Mouse (Mus musculus): ENCODE results near the gene Il17rd.

Gene Il17rd

GRCm38 (mm10) chr14:27048231-27048956 is 9.7 kb downstream of the Il17rd start:
- no peak for DNase-seq

- no peak for DNase-seq
These were observed 11.3 kb downstream of the Il17rd start for GRCm38 (mm10) chr14:27050043-27050442.

- DNase-seq, result no peak
These were observed 12.1 kb downstream of the Il17rd start for GRCm38 (mm10) chr14:27050560-27051510.

GRCm38 (mm10) chr14:27051511-27051895 is 12.8 kb downstream of the Il17rd start:
- DNase-seq, result no peak

GRCm38 (mm10) chr14:27058535-27059223 is 19.9 kb downstream of the Il17rd start:
- no peak for DNase-seq

GRCm38 (mm10) chr14:27059224-27059558 is 20.4 kb downstream of the Il17rd start:
- no peak for DNase-seq

GRCm38 (mm10) chr14:27063338-27063737 is 24.6 kb downstream of the Il17rd start:
- DNase-seq, result no peak

GRCm38 (mm10) chr14:27066171-27066929 is 27.6 kb downstream of the Il17rd start:
- no peak for DNase-seq

- no peak for DNase-seq
These were observed 29.1 kb downstream of the Il17rd start for GRCm38 (mm10) chr14:27067866-27068271.

- no peak for DNase-seq
These were observed 30.8 kb downstream of the Il17rd start for GRCm38 (mm10) chr14:27069434-27070097.

GRCm38 (mm10) chr14:27070128-27070527 is 31.4 kb downstream of the Il17rd start:
- no peak for DNase-seq

GRCm38 (mm10) chr14:27070758-27071157 is 32.0 kb downstream of the Il17rd start:
- DNase-seq, result no peak

- no peak for DNase-seq
These were observed 33.2 kb downstream of the Il17rd start for GRCm38 (mm10) chr14:27071985-27072384.

GRCm38 (mm10) chr14:27075084-27075483 is 36.3 kb downstream of the Il17rd start:
- DNase-seq, result no peak

- DNase-seq, result no peak
These were observed 37.3 kb downstream of the Il17rd start for GRCm38 (mm10) chr14:27075909-27076521.

GRCm38 (mm10) chr14:27076522-27076920 is 37.8 kb downstream of the Il17rd start:
- no peak for DNase-seq

GRCm38 (mm10) chr14:27081536-27082275 is 43.0 kb downstream of the Il17rd start:
- DNase-seq, result peak; percentile 54

GRCm38 (mm10) chr14:27085471-27085870 is 46.7 kb downstream of the Il17rd start:
- no peak for DNase-seq

- no peak for DNase-seq
These were observed 47.3 kb downstream of the Il17rd start for GRCm38 (mm10) chr14:27085999-27086398.

- DNase-seq, result no peak
These were observed 55.5 kb downstream of the Il17rd start for GRCm38 (mm10) chr14:27094247-27094646.

- peak; percentile 20 for DNase-seq
These were observed 57.4 kb downstream of the Il17rd start for GRCm38 (mm10) chr14:27096133-27096532.
